Mouse (Mus musculus) retina, embryonic 14.5 days (tissue): ENCODE measurements at regions not wholly inside any gene's neighbourhood (a gene's known extent, or its start where the extent isn't known, plus 50 kb on each side); places are given as distances from the start of the nearest gene placed in this dataset.

Experiments used
- DNase-seq: peaks from one replicate; pipeline ENCODE4 v3.0.0-alpha.2; 2015; ENCODE audit warnings: low spot score

DNA sequence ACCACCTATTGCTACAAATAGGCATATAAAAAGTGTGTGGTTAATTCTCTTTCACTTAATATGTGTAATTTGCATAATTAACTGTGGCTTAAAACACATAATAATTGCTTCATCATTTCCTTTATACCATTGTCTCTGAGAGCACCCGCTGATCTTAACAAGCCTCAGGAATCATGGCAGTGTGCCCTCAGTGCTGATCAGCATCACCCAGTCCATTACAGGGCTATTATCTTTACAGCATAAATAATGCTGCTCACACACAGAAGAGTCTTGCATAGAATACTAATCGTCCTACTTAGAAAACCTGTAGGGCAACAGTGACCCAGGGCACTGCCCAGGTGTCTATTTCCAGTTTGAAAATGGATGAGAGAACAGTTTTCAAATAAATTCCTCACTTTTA is 102.4 kb downstream of the Gm597 start:
- DNase-seq: no peak

- DNase-seq: no peak
Measured at GRCm38 (mm10) chr1:28675336-28675735, 104.7 kb downstream of the Gm597 start.

DNA sequence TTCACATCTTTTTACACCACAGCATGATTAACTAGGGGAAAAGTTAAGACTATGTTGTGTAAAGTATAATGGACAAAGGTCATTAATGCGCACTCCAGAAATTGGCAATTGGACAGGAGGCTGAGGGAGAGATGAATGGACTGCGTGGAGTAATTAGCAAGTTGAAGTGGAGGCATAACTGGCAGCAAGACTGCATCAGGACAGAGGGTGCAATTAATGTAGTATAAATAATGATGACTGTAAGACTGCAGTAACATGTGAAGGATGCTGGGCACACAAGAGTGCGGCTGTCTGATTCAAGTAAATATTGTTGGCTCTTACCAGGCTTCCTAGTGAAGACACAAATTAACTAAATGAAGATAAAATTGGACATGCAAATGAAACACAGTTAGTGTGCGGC is 139.2 kb downstream of the Gm597 start:
- no peak for DNase-seq

DNA sequence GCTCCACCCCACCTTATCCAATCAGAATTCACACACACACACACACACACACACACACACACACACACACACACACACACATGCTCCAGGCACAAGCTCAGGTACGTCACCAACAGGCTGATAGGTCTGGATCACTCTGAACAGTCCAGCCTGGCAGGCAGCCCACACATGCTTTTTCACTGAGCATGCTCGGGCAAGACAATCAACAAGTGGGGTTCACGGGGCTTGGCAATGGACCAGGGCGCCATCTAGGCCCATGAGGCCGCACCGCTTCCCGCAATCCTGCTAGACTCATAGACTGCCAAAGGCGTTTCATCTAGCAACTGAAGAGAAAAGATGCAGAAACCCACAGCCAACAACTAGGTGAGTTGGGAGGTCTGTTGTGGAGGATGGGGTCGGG is 157.3 kb downstream of the Gm597 start:
- no peak for DNase-seq

GRCm38 (mm10) chr1:28602383-28602782 is 177.7 kb downstream of the Gm597 start:
- no peak for DNase-seq

GRCm38 (mm10) chr1:28565383-28566154 is 214.5 kb downstream of the Gm597 start:
- DNase-seq: peak; percentile 40

DNA sequence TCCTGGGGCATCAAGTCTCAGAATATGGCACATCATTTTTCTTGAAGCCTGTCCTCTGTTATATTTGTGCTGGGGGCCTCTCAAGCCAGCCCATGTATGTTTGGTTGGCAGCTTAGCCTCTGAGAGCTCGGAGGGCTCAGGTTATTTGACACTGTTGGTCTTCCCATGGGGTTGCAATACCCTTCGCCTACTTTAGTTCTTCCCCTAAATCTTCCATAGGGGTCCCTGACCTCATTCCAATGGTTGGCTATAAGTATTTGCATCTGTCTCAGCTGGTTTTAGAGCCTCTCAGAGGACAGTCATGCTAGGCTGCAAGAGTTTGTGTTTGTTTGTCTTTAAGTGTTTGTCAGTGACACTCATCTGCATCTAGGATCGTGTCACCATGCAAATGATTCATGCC is 216.2 kb downstream of the Gm597 start:
- DNase-seq: no peak
